Mouse (Mus musculus) spleen, postnatal 4 days (tissue): Measurements from ENCODE around the gene Cdc42se2.

Source experiments
- DNase-seq, 2 experiments: peaks; one replicate each; pipeline ENCODE4 v3.0.0; 2022; ENCODE audit warnings: low spot score in 2 of 2

Cdc42se2 gene

GRCm38 (mm10) chr11:54793173-54793572 is 5.7 kb upstream of the Cdc42se2 start:
- no peak for DNase-seq

GRCm38 (mm10) chr11:54791458-54791857 is 4.0 kb upstream of the Cdc42se2 start:
- no peak for DNase-seq

- DNase-seq, result peak; percentile 61 to 83
These were observed 502 bp downstream of the Cdc42se2 start for GRCm38 (mm10) chr11:54786858-54787487.

- no peak for DNase-seq
These were observed 1.9 kb downstream of the Cdc42se2 start for GRCm38 (mm10) chr11:54785566-54785965.

- DNase-seq, result no peak
These were observed 3.0 kb downstream of the Cdc42se2 start for GRCm38 (mm10) chr11:54784436-54784835.

GRCm38 (mm10) chr11:54782253-54782652 is 5.2 kb downstream of the Cdc42se2 start:
- no peak for DNase-seq

GRCm38 (mm10) chr11:54779946-54780345 is 7.5 kb downstream of the Cdc42se2 start:
- DNase-seq, result no peak

- no peak for DNase-seq
These were observed 9.2 kb downstream of the Cdc42se2 start for GRCm38 (mm10) chr11:54778131-54778844.

- no peak for DNase-seq
These were observed 9.9 kb downstream of the Cdc42se2 start for GRCm38 (mm10) chr11:54777387-54778130.

- DNase-seq, result no peak
These were observed 10.6 kb downstream of the Cdc42se2 start for GRCm38 (mm10) chr11:54776735-54777333.

- no peak for DNase-seq
These were observed 11.1 kb downstream of the Cdc42se2 start for GRCm38 (mm10) chr11:54776367-54776701.

- DNase-seq, result no peak
These were observed 11.7 kb downstream of the Cdc42se2 start for GRCm38 (mm10) chr11:54775628-54776366.

- no peak for DNase-seq
These were observed 13.0 kb downstream of the Cdc42se2 start for GRCm38 (mm10) chr11:54774282-54775078.

GRCm38 (mm10) chr11:54771549-54771948 is 15.9 kb downstream of the Cdc42se2 start:
- no peak for DNase-seq

- DNase-seq, result no peak
These were observed 17.6 kb downstream of the Cdc42se2 start for GRCm38 (mm10) chr11:54769843-54770242.

- DNase-seq, result no peak
These were observed 19.3 kb downstream of the Cdc42se2 start for GRCm38 (mm10) chr11:54768116-54768690.

GRCm38 (mm10) chr11:54764759-54765158 is 22.7 kb downstream of the Cdc42se2 start:
- no peak for DNase-seq

- peak; percentile 28 to 66 for DNase-seq
These were observed 23.4 kb downstream of the Cdc42se2 start for GRCm38 (mm10) chr11:54764026-54764425.

- DNase-seq, result no peak
These were observed 24.7 kb downstream of the Cdc42se2 start for GRCm38 (mm10) chr11:54762735-54763134.

- peak in 1 of 2 experiments; percentile 37 for DNase-seq
These were observed 29.5 kb downstream of the Cdc42se2 start for GRCm38 (mm10) chr11:54757993-54758392.
